Mouse (Mus musculus) granulocyte monocyte progenitor cell, adult 5-6 weeks (primary cell): Measurements from ENCODE around the gene Sorl1. TPM values are rescaled to one million over a fixed set of nuclear protein-coding genes. Genes with fewer than 3 reads are reported as not detected.

Source experiments
- ATAC-seq: replicated peaks from 2 replicates; pipeline ENCODE4 v1.8.0; 2016; ENCODE audit warnings: mild to moderate bottlenecking, moderate TSS enrichment, inconsistent platforms; ENCODE audit not compliant: poor library complexity, severe bottlenecking
- total RNA-seq, 2 experiments: library from RNA; stranded (forward) in 1 of 2; stranded (reverse) in 1 of 2; fragments of 200-712, 200-1000 nt in 1 of 2; fragments of >200 nt in 1 of 2; fragmentation: Nextera tagmentation in 1 of 2; gene quantifications; 2 replicates each; pipeline ENCODE4 v1.2.3; 2014 to 2017

The Sorl1 gene
- total RNA-seq, 2 experiments from 2014 or later = 22.0 to 45.2 TPM

GRCm38 (mm10) chr9:41978366-41978765 is 145.7 kb downstream of the Sorl1 start:
- ATAC-seq = no peak

DNA sequence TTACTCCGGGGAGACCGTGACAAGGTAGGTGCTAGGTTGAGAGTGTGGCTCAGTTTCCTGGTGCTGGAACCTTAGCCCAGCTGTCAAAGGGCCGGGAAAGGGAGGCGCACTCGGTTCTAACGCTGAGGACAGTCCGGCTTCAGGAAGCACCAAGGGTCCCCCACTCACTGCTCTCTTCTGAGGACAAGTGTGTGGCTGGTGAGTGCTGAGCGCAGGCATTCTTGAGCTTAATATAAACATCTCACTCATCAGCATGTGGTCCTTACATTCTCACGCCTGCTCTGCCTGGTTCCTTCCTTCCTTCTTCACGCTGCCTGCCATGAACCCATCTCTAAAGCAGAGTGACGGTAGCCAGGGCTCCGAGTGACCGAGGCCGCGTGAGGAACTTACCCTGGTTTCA is 148.1 kb downstream of the Sorl1 start:
- ATAC-seq = no peak

- no peak for ATAC-seq
Measured at GRCm38 (mm10) chr9:41974661-41975060, 149.4 kb downstream of the Sorl1 start.

- no peak for ATAC-seq
Measured at GRCm38 (mm10) chr9:41973775-41974657, 150.1 kb downstream of the Sorl1 start.

DNA sequence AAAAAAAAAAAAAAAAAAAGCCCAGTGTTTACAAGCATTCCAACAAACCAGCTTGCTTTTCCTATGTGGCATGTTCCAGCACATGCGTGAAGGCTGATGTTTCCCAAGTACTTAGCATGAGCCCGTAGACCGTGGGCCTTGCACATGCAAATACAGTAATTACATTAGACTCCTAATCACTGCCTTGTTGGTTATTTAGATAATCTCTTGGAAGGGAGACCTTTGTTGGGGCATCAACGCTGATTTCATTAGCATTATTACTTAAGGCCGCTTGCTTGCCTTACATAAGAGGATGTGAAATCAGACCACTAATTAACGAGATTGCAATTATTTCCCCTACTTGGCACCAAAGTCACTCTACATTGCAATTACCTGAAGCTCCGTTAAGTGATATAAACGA is 154.1 kb downstream of the Sorl1 start:
- no peak for ATAC-seq

GRCm38 (mm10) chr9:41968673-41969460 is 155.2 kb downstream of the Sorl1 start:
- no peak for ATAC-seq

GRCm38 (mm10) chr9:41961274-41961673 is 162.8 kb downstream of the Sorl1 start:
- ATAC-seq = no peak

GRCm38 (mm10) chr9:41958282-41958681 is 165.8 kb downstream of the Sorl1 start:
- ATAC-seq = no peak

DNA sequence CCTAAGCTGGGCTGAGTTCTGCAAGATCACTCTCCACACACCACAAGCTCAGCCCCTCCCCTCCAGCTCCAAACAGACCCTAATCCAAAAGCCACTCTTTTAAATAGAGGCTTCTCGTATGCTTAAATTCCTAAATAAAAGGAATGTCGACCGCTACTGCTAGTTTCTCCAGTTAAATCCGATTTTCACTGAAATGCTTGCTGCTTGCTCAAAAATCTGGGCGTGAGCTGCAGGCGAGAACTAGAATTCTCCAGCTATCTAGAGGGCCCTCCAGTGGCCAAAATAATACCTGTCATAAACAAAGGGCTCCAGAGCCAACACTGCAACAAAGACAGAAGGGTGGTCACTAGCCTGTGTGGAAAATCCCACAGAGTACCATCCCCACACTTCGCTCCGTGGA is 170.6 kb downstream of the Sorl1 start:
- ATAC-seq = no peak

DNA sequence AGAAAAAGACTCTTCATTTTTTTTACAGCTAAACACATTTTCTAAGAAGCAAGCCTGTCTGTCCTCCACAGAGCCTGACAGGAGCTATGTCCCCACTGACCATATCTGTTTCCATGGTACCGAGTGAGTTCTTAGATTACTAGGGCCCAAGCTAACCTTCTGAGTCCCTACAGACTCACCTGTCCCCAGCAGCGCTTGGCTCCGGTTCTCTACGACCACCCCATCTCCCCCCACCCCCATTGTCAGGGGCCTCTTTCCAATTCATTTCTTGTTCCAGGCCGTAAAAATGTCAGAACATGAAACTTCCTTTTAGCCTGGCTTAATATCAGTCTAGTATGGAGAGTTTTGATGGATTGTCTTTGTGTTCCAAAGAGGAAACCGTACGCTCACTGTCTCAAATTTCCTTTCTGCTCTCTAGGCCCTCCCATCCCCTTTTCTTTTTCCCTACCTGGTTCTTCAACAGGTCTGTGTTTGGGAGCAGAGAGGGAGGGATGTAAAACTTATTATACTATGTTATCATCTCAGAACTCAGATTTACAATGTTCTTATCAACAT is 171.4 kb downstream of the Sorl1 start:
- ATAC-seq = no peak

DNA sequence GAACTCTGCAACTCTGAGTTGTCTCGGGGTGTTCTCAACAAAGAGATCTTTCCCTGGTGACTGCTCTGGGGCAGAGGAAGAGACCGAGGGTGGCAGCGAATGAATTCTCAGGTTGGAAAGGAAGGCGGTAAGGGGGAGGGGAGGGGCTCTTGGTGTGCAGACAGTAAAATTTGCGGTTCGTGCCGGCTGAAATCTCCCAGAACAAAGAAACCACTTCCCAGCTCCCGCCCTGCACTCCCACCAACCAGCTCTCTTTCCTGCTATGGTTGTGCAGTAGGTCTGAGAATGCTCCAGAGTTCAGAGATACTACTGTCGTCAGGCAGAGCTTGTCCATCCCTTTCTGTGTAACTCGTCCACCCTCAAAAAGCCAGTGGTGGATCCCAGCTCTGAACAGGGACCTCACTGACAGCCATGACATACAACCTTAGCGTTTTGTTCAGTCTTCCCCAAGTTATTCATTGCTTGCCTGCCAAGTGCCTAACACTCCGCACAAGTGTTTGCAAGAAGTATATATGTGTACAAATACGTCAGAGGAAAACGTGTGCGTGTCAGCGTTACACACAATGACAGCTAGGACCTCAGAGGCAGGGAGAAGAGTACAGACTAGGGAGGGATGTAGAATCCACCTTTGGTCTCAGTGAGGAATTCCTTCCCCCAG is 172.5 kb downstream of the Sorl1 start:
- peak; percentile 18 for ATAC-seq

DNA sequence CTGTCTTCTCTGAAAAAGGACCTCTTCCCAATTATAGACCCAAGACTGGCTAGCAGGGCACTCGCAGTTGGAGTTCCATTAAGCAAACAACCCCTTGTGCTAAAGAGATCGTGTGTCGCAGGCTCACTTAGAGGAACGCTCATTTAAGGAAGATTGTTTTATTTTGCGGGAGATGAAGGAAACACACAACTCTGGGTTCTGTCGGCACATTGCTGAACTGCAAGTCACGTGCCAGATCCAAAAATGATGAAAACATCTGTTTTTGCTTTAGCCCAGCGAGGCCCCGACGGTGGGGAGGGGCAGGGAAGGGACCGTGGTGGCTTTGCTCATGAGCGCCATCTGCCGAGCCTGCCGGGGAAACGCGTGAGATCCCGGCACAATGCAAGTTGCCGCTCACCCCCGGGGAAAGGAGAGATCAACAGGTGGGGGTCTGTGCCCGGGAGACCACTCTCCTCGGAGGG is 173.1 kb downstream of the Sorl1 start:
- ATAC-seq = peak; percentile 91

DNA sequence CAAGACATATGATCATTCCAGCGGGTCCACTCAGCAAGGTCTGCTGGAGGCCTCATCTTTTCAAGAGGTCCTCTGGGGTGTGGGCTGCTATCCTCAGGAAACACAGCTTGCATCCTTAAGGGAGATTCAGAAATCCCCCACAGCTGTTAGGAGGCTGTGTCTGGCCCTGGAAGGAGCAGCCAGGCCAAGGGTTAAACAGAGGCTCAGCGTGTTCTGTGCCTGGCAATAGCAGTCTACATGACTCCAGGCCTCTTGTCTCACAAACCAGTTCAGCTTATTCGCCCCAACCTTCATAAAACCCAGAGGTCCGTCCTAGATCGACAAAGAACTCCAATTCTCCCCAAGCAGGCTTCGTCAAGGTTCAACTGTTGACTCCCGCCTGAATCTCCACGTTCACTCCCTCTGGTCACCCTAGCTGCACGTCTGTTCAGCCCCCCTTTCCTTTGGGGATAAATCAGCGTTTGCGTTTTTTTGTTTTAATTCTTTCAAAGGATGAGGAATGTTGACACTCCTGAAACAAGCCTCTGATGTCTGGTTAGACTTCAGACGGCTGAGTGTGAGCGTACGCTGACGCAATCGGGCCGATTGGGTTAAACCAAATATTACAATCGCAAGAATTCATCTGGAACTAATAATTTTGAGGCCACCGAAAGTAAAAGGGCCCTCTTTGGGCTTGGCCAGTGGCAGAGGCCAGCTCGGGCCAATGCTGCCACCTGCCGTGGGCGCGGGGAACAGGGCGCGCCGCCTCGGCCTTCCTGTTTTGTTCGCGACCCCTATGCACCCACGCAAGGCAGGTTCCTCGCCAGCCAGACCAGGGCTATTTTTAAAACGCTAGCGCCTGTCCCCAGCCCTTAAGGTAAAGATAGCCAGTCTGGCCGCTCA is 173.7 kb downstream of the Sorl1 start:
- peak; percentile 82 for ATAC-seq

DNA sequence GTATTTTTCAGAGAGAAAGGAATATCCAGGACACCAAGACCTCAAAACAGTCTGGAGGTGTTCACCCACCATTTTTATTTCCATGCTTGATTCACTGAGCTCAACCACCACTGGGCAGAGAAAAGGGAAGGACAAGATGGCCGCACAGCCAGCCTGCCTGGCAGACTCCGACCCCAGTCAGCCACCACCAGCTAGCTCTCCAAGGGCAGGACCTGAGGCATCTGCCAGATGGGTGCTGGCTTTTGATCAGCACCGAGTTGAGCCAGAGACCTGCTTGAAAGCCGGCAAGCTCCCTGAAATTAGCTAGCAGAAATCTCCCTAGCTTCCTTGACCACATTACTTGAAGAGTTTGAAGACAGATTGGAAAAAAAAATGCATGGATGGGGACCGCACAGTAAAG is 174.6 kb downstream of the Sorl1 start:
- no peak for ATAC-seq

DNA sequence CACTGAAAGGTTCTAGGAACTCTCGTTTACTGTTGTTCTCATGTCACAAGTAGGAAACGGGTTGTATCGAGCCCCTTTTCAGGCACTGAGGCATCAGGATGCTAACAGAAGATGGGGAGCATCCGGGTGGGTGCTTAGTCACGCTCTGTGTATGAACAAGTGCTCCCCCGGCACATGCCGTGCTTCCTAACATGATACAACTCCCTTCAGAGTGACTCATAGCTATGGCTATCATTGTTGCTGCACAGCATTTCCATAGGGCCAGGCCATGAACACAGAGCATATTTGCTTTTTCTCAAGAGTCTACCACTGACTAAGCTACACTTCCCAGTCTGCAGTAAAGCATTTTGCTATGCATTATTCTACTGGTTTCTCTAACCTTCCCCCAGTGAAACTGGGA is 179.1 kb downstream of the Sorl1 start:
- no peak for ATAC-seq

DNA sequence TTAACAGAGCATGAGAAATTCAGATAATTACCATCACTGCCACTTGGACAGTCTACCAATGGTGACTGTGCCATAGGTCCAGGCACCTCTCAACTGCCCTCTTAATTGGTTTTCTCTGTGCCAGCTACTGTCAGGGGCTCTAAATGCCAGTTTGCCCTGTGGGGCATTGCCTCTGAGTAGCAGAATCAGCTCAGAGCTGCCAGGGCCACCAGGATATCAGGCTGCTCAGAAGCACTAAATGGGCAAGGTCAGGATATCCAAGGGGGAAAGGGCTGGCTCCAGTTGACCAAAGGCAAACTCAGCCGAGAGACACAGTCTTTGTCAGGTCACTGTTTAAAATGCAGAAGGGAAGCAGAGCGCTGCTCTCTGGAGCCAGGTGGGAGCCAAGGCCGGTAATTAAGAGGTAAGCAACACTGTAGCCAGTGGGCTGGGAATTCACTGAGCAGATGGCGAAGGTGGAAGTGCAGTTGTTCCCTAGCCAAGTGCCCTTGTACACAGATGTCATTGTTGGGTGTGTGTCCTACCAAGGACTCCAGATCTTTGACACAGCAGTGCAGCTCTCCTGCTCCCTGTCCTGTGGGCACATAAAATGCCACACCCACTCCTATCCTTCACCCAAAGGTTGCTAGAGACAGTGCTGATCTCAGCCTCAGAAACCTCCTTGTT is 181.0 kb downstream of the Sorl1 start:
- no peak for ATAC-seq

DNA sequence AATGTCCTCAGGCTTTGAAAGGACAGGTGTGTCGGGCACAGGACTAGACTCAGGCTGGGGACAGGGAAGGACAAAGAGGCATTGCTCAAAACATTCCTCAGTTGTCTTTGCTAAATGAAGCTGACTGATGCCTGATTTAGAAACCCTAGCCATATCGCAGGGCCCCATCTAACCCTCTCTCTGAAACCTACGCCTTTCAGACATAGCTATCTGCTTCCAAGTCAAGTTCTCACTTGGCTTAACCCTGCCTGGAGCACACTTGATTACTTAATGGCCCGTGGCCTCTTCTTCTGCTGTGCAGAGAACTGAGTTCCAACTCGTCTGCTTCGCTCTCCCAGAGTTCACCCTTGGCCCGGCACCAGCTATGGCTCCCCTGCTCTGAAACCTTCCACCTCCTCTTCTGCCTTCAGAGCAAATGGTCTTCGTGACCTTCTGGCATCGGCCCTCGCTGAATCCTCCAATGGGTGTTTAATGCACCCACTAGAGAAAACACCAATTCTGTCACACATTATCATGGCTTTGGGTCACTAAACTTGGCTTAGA is 183.7 kb downstream of the Sorl1 start:
- ATAC-seq = no peak

DNA sequence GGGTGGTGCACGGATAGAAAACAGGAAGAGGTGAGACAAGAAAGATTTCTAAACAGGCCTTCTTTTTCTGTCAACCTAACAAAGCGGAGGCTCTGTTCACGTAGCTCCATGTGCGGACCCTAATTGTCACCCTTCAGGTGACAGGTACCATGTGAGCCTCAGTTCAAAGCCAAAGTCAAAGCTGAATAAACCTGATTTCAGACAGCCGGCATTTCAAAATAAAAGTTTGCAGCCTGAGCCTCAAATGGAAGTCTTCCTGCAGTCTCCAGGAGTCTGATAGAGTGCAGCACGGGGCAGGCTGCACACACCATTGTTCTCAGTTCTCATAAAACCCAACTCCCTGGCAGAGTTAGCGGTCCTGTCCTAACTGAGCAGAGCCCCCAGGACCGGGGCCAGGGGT is 185.6 kb downstream of the Sorl1 start:
- ATAC-seq = no peak

DNA sequence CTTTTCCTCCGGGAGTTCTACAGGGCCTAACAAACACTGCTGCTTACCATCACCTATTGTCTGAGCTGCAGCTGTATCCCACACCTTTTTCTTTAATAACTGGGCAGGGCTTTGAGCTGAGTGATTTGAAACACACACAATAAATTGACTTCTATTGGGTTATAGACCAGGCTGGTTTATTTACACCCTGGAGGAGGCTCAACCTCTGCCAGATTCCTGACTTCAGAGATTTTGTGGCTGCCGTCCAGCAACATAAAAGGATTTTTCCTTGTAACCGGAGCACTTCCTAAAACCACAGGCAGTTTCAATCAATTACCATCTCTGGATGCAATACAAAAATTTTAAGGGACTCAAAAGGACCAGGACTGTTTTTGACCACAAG is 186.1 kb downstream of the Sorl1 start:
- ATAC-seq = no peak
